Mouse (Mus musculus) CD8-positive naive resting alpha-beta T cell, adult 2 months (primary cell): Measurements from ENCODE around the gene Rnf144b.

ENCODE experiments used
- DNase-seq, 2 experiments: peaks; one replicate each; pipeline ENCODE4 v3.0.0; 2022; ENCODE audit warnings: low read depth in 2 of 2, low spot score in 2 of 2

Gene Rnf144b

DNA sequence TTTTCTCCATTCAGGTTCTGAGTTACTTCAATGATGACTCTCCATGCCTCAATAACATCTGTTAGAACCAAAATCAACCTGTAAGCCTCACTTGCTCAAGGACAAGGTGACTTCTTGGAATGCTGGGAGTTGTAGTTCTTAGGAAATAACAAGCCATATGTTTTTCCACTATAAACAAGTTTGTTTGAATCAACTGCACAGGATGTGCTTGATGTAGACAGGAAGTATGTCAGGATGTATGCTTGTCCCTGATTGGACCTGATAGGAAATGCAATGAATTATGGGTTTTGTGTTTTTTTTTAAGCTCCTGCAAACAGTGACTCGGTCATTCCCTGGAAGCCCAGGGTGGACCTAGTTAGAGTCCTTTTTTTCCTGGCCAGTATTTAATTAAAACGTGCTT lies 139.5 kb downstream of the Rnf144b start:
- DNase-seq, result no peak

GRCm38 (mm10) chr13:47264382-47264781 lies 141.9 kb downstream of the Rnf144b start:
- no peak for DNase-seq

DNA sequence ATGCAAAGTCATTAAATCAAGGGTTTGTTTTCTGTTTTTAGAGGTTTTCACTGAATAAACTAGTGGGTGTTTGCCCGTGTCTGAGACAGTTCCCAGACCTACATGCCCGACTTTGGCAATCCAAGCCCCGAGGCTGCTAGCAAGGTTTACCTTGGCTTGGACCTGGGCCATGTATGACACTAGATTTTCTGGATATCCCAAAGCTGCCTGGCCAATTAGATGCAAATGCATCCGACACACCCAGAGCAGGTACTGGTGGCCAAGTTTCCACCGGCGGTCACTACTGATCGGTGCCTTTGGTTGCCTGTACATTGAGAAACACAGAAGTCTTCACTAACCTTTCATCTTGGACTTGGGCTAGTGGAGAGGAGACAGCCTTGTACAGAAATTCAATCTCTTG lies 144.0 kb downstream of the Rnf144b start:
- no peak for DNase-seq

GRCm38 (mm10) chr13:47268227-47268626 lies 145.8 kb downstream of the Rnf144b start:
- DNase-seq, result no peak

DNA sequence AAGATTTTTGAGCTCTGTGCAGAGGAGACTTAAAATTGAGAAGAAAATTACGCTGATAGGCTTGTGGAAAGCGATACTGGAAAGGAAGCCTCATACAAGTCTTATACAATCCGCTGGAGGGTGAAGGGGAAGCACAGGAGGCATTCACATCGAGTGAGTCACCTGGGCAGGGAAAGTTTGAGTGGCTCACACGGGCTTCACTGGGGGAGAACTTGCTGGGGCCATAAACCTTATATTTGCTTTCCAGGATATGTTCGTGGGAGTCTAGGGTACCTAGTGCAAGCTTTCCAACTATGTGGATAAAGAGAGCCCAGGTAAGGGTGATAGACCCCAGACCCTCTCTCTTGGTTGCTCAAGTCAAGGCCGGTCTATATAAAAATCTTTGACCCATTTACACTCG lies 150.5 kb downstream of the Rnf144b start:
- DNase-seq, result no peak

- no peak for DNase-seq
Measured at GRCm38 (mm10) chr13:47273487-47273886, 151.0 kb downstream of the Rnf144b start.

DNA sequence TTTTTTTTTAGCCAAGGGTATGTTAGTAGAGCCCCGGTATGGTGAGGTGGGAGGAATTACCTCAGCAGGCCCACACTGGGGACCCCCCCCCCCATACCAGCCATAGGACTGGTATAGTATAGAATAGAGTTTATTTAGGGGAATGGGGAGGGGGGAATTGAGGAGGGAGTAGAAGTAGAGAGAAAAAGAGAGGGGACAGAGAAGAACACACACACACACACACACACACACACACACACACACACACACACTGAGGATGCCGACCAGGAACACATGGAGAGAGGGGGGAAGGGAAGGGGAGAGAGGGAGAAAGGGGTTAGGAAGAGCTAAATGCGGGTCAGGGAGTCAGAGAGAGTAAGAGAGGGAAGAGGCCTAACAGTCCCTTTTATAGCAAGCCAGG lies 151.7 kb downstream of the Rnf144b start:
- DNase-seq, result no peak

- no peak for DNase-seq
Measured at GRCm38 (mm10) chr13:47277000-47277823, 154.8 kb downstream of the Rnf144b start.

- no peak for DNase-seq
Measured at GRCm38 (mm10) chr13:47277824-47278290, 155.4 kb downstream of the Rnf144b start.

DNA sequence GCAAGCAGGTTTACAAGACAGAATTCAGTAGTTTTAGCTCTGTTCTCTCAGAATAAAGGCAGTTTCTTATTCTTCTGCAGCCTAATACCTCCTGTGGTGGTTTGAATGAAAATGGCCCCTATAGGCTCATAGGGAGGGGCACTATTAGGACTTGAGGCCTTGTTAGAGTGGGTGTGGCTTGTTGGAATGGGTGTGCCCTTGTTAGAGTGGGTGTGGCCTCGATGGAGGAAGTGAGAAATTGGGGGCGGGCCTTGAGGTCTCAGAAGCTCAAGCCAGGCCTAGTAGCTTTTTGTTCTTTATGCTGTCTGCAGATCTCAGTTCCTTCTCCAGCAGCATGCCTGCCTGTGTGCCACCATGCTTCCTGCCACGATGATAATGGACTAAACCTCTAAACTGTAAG lies 159.8 kb downstream of the Rnf144b start:
- DNase-seq, result no peak

- no peak for DNase-seq
Measured at GRCm38 (mm10) chr13:47288449-47288848, 166.0 kb downstream of the Rnf144b start.

GRCm38 (mm10) chr13:47296465-47296864 lies 174.0 kb downstream of the Rnf144b start:
- DNase-seq, result no peak
